Mouse (Mus musculus): ENCODE data around the gene Pnck. TPM values are rescaled to one million over a fixed set of nuclear protein-coding genes. Genes with fewer than 3 reads are reported as not detected.

Gene Pnck
- total RNA-seq, 1 experiment from 2014 or later: 6.1 TPM

DNA sequence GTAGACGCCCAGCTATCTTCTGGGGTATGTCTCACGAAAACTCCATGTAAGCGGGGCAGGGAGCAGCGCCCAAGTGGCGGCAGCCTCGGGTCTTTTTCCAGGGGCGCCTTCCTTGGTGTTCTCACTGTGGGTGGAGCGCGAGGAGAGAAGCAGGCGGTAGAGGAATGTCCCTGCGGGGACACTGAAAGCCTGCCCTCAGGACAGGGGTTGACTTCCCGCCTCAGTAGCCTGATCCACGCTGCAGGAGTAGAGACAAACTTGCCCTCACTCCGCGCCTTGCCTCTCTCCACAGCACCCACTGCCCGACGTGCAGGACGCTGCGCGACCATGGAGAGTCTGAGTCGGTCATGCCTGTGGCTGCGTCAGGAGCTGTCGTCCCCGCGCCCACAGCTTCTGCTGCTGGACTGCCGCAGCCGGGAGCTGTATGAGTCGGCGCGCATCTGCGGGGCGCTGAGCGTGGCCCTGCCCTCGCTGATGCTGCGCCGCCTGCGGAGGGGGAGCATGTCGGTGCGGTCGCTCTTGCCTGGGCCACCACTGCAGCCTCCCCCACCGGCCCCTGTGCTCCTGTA lies 19.9 kb downstream of the Pnck start:
- DNase-seq: peak; percentile 34

DNA sequence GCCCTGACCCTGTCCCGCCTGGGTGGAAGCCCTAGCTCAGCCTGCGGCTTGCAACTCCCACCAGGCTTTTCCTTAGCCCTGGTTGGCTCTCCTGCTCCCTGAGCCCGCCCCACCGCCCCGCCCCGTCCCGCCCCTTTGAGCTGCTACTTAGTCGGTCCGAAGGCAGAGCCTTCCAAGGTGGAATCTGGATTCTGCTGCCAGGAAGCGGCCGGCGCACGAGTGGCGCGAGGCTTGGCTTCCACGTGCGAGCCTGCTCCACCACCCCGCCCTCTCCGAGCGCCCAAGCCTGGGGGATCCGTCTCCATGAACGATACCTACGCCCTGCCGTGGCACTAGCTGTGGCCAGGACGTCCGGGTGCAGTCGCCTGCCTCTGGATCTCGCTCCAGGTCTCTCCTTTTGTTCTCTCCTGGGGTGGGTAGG lies 20.7 kb downstream of the Pnck start, which contains the start of gene Dusp9:
Dusp9 (plus strand) TSS at position 165 of the 421 bp plus-strand sequence.
- peak; percentile 74 for DNase-seq

DNA sequence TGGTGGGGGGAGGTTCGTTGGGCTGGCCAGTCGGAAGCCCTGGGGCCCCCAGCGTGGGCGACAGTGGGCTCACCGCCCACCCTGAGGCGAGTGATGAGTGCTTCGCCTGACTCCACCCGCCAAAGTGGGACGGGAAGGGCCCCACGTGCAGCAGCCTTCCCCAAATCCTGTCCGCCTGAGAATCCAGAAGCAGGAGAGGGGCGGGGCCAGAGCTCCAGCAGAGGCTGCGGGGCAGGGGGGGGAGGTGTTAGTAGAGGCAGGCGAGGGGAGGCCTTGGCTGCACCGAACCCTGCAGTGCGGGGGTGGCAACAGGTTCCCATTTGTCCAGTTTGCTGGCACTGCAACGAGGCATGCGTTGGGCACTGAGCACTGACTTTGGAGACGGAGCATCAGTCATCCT lies 22.5 kb downstream of the Pnck start:
- peak; percentile 27 for DNase-seq

DNA sequence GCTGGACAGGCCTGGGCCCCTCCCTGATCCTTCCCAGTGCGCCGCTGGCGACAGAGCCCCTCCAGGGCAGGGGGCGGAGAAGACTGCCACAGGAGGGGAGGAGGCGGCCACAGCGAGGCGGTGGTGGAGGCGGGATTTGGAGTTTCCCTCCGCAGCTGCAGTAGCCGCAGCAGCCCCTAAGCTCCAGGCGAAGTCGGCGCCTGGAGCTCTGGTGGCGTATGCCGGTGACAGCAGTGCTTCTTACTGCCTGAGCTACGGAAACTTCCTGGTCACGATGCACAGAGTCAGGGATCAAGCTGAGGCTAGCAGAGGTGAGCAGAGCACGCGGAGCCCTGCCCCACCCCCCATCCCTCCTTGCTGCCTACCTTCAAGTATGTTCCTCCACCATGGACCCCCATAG lies 24.5 kb downstream of the Pnck start:
- no peak for DNase-seq

DNA sequence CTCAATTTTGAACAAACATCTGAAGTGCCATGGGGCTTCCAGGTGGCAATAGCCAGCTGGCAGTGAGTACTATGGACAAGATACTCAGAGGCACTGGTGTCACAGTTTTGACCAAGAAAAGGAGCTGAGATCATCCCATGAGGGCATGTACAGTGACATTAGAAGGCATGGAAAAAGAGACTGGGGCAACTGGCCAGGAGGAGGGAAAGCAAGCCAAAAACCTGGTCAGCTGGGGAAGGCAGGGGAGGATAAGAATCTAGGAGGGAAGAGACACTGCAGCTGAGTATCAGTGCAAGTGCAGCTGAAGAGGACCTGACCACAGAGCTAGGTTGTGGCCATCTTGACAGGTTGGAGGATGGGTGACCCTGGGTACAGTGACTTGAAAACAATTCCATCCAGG lies 32.9 kb downstream of the Pnck start:
- no peak for DNase-seq

DNA sequence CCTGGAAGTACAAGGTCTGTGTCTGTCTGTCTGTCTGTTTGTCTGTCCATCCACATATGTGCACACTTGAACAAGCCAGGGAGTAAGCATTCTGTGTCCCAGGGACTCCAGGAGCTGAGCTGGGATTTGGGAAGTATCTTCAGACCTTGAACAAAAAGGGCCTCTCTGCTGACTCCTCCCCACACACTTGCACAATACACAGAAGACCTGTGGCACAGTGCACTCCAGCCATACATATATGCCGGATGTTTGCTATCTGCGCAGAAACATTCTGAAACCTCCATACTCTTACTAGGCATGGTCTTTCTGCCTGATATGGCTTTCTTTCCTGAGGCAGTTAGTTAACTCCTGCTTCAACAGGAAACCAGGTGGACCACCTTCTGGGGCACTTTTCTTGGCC lies 40.0 kb downstream of the Pnck start:
- DNase-seq: no peak

DNA sequence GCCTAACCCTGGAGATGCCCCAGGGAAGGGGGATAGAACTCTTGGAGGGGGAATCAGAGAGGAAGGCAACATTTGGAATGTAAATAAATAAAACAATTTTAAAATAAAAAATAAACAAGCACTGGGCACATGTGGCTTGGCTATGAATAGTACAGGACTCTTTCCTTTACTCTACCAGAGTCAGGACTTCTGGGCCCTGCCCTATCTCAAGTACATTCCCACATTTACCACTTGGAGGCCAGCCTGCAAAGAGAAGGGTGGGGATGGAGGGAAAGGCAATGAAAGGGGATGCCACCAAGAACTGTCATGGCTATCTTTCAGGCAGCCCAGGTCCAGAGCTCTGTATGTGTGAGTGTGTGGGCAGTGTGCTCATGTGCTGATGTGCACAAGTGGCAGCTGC lies 40.5 kb downstream of the Pnck start:
- no peak for DNase-seq

DNA sequence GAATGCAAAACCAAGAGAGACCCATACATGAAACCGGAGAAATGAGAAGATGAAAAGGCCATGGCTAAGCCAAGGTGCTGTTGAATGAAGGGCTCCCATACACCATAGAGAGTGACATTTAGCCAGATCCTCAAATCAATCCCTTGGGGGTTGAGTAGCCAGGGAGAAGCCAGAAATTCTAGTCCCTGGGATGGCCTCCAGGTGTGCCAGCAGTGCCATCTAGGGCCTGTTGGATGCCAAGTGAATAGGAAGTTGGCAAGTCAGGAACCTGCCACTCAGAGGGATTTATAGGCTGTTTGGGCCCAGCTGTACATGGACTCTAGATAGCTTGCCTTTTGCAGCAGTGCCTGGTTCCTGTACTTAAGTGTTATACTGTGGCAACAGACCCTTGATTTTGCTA lies 44.0 kb downstream of the Pnck start:
- no peak for DNase-seq

DNA sequence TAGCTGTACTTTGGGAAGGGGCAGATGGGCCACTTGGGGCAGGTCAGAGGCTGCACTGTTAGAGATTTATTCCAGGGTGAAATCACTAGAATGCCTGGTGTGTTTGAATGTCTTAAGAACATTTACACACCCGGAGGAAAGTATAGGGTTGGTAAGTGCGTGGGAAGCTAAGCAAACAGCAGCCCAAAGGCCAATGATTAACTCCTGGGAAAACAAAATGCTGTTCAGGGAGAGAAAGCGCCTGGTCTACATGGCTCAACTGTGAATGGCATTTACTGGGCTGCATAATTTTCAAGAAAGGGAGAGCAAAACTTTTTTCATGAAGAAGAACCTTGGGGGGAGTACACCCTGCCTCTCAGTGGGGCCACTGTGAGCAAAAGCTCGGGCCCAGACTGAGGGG lies 46.3 kb downstream of the Pnck start:
- no peak for DNase-seq

Other genes starting within 250 kb of the Pnck start
- 0.26 and 0.30 TPM in 2 replicates for gene Zfp92, start 249.0 kb downstream of the Pnck start, total RNA-seq (2021)
- not detected in 2 replicates for gene Trex2, start 224.8 kb downstream of the Pnck start, total RNA-seq (2021)
- gene Haus7, start 201.1 kb downstream of the Pnck start, total RNA-seq (2021): 22.8 and 25.2 TPM in 2 replicates
- 183 and 214 TPM in 2 replicates for gene Bgn, start 176.5 kb downstream of the Pnck start, total RNA-seq (2021)
- 16.3 and 20.9 TPM in 2 replicates for gene Atp2b3, start 157.0 kb downstream of the Pnck start, total RNA-seq (2021)
- gene Dusp9, start 20.7 kb downstream of the Pnck start, total RNA-seq (2021): 0.30 and 0.74 TPM in 2 replicates
- 38.8 and 42.2 TPM in 2 replicates for gene Slc6a8, start 13.0 kb upstream of the Pnck start, total RNA-seq (2021)
- gene Bcap31, start 56.1 kb upstream of the Pnck start, total RNA-seq (2021): 208 and 230 TPM in 2 replicates
- gene Abcd1, start 56.5 kb upstream of the Pnck start, total RNA-seq (2021): 28.3 and 30.6 TPM in 2 replicates
- 0.96 and 1.3 TPM in 2 replicates for gene Plxnb3, start 97.0 kb upstream of the Pnck start, total RNA-seq (2021)
- gene Srpk3, start 114.3 kb upstream of the Pnck start, total RNA-seq (2021): 0.82 and 2.6 TPM in 2 replicates
- gene Idh3g, start 126.8 kb upstream of the Pnck start, total RNA-seq (2021): 739 and 769 TPM in 2 replicates
- 148 and 176 TPM in 2 replicates for gene Ssr4, start 126.9 kb upstream of the Pnck start, total RNA-seq (2021)
- gene Pdzd4, start 164.9 kb upstream of the Pnck start, total RNA-seq (2021): 4.4 and 4.5 TPM in 2 replicates
- not detected in 2 replicates for gene Avpr2, start 232.0 kb upstream of the Pnck start, total RNA-seq (2021)
- gene L1cam, start 236.0 kb upstream of the Pnck start, total RNA-seq (2021): 9.3 and 16.0 TPM in 2 replicates

All from adrenal gland, postnatal 14 days (tissue).